Mouse (Mus musculus): ENCODE measurements around the gene BC049762. TPM values are rescaled to one million over a fixed set of nuclear protein-coding genes. Genes with fewer than 3 reads are reported as not detected.
A peak's percentile ranks its signal among the peaks of the same experiment; 100 is the strongest.

Gene BC049762
- polyA plus RNA-seq (2011; ENCODE audit: insufficient read depth, insufficient read length, low read depth, missing spikeins): not detected in 2 replicates

- H3K9me3 ChIP-seq (replicated peaks; ENCODE audit: control insufficient read depth, insufficient read depth, low read length, poor library complexity, severe bottlenecking): no peaks in the 10 kb centered on the region
- no peaks in the 10 kb centered on the region for H3K27me3 ChIP-seq (ENCODE audit: control insufficient read depth, insufficient read depth, low read length, poor library complexity, severe bottlenecking)
- peak within 1 kb of the TSS; percentile 79 for H3K4me3 ChIP-seq (ENCODE audit: low read depth, low read length)
- H3K27ac ChIP-seq (ENCODE audit: insufficient read depth, low read length): 0 out of 2 replicates have a peak within 1 kb of the TSS, but pooled peaks have one; percentile 7
- no peaks in the 10 kb centered on the region for H3K4me1 ChIP-seq (ENCODE audit: control insufficient read depth, insufficient read depth, low read length)
- TF ChIP-seq EP300 (IDR thresholded peaks at IDR 0.05; ENCODE audit: insufficient read depth, low read depth, low read length) (0 out of 2 replicates have a peak, but pooled peaks have one; percentile 18), CTCF (IDR thresholded peaks at IDR 0.05; ENCODE audit: low read depth, low read length) (no peak), POLR2A (IDR thresholded peaks at IDR 0.05; ENCODE audit: insufficient read depth, low read length) (peak; percentile 90)
- peak within 1 kb of the TSS; percentile 78 for H3K9ac ChIP-seq (ENCODE audit: low read depth, poor library complexity, severe bottlenecking)
- peaks cover 9% of the 10 kb centered on the region; the same call in 1 of the 2 replicates for H3K36me3 ChIP-seq (ENCODE audit: control insufficient read depth, insufficient read depth, low read length, poor library complexity, severe bottlenecking)
Measured at GRCm38 (mm10) chr11:51262342-51263285, at the start of gene BC049762. TSS of gene BC049762 (minus strand) at chr11:51263046.

GRCm38 (mm10) chr11:51311846-51312245 is 49.0 kb upstream of the BC049762 start:
- H3K4me3 ChIP-seq (ENCODE audit: low read depth, low read length): no peak overlapping the region
- no peak overlapping the region for H3K9ac ChIP-seq (ENCODE audit: low read depth, poor library complexity, severe bottlenecking)
- no peak overlapping the region for H3K27ac ChIP-seq (ENCODE audit: insufficient read depth, low read length)
- no peaks in the 10 kb centered on the region for H3K4me1 ChIP-seq (ENCODE audit: control insufficient read depth, insufficient read depth, low read length)
- no peaks in the 10 kb centered on the region for H3K27me3 ChIP-seq (ENCODE audit: control insufficient read depth, insufficient read depth, low read length, poor library complexity, severe bottlenecking)
- no peaks in the 10 kb centered on the region for H3K36me3 ChIP-seq (ENCODE audit: control insufficient read depth, insufficient read depth, low read length, poor library complexity, severe bottlenecking)
- no peaks in the 10 kb centered on the region; the same call in 1 of the 2 replicates for H3K9me3 ChIP-seq (replicated peaks; ENCODE audit: control insufficient read depth, insufficient read depth, low read length, poor library complexity, severe bottlenecking)
- no peak for TF ChIP-seq EP300 (IDR thresholded peaks at IDR 0.05; ENCODE audit: insufficient read depth, low read depth, low read length)
- no peak for TF ChIP-seq POLR2A (IDR thresholded peaks at IDR 0.05; ENCODE audit: insufficient read depth, low read length)
- no peak for TF ChIP-seq CTCF (IDR thresholded peaks at IDR 0.05; ENCODE audit: low read depth, low read length)

- no peaks in the 10 kb centered on the region for H3K27me3 ChIP-seq (ENCODE audit: control insufficient read depth, insufficient read depth, low read length, poor library complexity, severe bottlenecking)
- no peak overlapping the region for H3K9ac ChIP-seq (ENCODE audit: low read depth, poor library complexity, severe bottlenecking)
Measured at GRCm38 (mm10) chr11:51308306-51308705, 45.5 kb upstream of the BC049762 start.

GRCm38 (mm10) chr11:51303981-51304553 is 41.2 kb upstream of the BC049762 start:
- Histone ChIP-seq H3K9me3 (replicated peaks; ENCODE audit: control insufficient read depth, insufficient read depth, low read length, poor library complexity, severe bottlenecking) (no peaks in the 10 kb centered on the region), H3K36me3 (ENCODE audit: control insufficient read depth, insufficient read depth, low read length, poor library complexity, severe bottlenecking) (no peaks in the 10 kb centered on the region), H3K9ac (ENCODE audit: low read depth, poor library complexity, severe bottlenecking) (no peak overlapping the region), H3K4me3 (ENCODE audit: low read depth, low read length) (no peak overlapping the region), H3K4me1 (ENCODE audit: control insufficient read depth, insufficient read depth, low read length) (no peaks in the 10 kb centered on the region), H3K27me3 (ENCODE audit: control insufficient read depth, insufficient read depth, low read length, poor library complexity, severe bottlenecking) (no peaks in the 10 kb centered on the region), H3K27ac (ENCODE audit: insufficient read depth, low read length) (no peak overlapping the region)
- TF ChIP-seq CTCF (IDR thresholded peaks at IDR 0.05; ENCODE audit: low read depth, low read length) (no peak), POLR2A (IDR thresholded peaks at IDR 0.05; ENCODE audit: insufficient read depth, low read length) (no peak), EP300 (IDR thresholded peaks at IDR 0.05; ENCODE audit: insufficient read depth, low read depth, low read length) (no peak)

More at GRCm38 (mm10) chr11:51308306-51308705, 45.5 kb upstream of the BC049762 start:
- TF ChIP-seq POLR2A (IDR thresholded peaks at IDR 0.05; ENCODE audit: insufficient read depth, low read length) (no peak), CTCF (IDR thresholded peaks at IDR 0.05; ENCODE audit: low read depth, low read length) (no peak), EP300 (IDR thresholded peaks at IDR 0.05; ENCODE audit: insufficient read depth, low read depth, low read length) (no peak)
- Histone ChIP-seq H3K9me3 (replicated peaks; ENCODE audit: control insufficient read depth, insufficient read depth, low read length, poor library complexity, severe bottlenecking) (no peaks in the 10 kb centered on the region; the same call in 1 of the 2 replicates), H3K4me3 (ENCODE audit: low read depth, low read length) (no peak overlapping the region), H3K4me1 (ENCODE audit: control insufficient read depth, insufficient read depth, low read length) (no peaks in the 10 kb centered on the region), H3K36me3 (ENCODE audit: control insufficient read depth, insufficient read depth, low read length, poor library complexity, severe bottlenecking) (no peaks in the 10 kb centered on the region), H3K27ac (ENCODE audit: insufficient read depth, low read length) (no peak overlapping the region)

- H3K9me3 ChIP-seq (replicated peaks; ENCODE audit: control insufficient read depth, insufficient read depth, low read length, poor library complexity, severe bottlenecking): no peaks in the 10 kb centered on the region
- H3K36me3 ChIP-seq (ENCODE audit: control insufficient read depth, insufficient read depth, low read length, poor library complexity, severe bottlenecking): no peaks in the 10 kb centered on the region
- H3K27ac ChIP-seq (ENCODE audit: insufficient read depth, low read length): no peak overlapping the region
- H3K9ac ChIP-seq (ENCODE audit: low read depth, poor library complexity, severe bottlenecking): no peak overlapping the region
- H3K4me1 ChIP-seq (ENCODE audit: control insufficient read depth, insufficient read depth, low read length): no peaks in the 10 kb centered on the region
- TF ChIP-seq EP300 (IDR thresholded peaks at IDR 0.05; ENCODE audit: insufficient read depth, low read depth, low read length): no peak
- TF ChIP-seq CTCF (IDR thresholded peaks at IDR 0.05; ENCODE audit: low read depth, low read length): no peak
- no peak for TF ChIP-seq POLR2A (IDR thresholded peaks at IDR 0.05; ENCODE audit: insufficient read depth, low read length)
- no peak overlapping the region for H3K4me3 ChIP-seq (ENCODE audit: low read depth, low read length)
- no peaks in the 10 kb centered on the region for H3K27me3 ChIP-seq (ENCODE audit: control insufficient read depth, insufficient read depth, low read length, poor library complexity, severe bottlenecking)
Measured at GRCm38 (mm10) chr11:51302396-51302795, 39.5 kb upstream of the BC049762 start.

Measured in ES-Bruce4 (cell line).